Mouse (Mus musculus) thymus, adult 2 months (tissue): ENCODE results near the gene Scpep1. TPM values are rescaled to one million over a fixed set of nuclear protein-coding genes. Genes with fewer than 3 reads are reported as not detected.
A peak's percentile ranks its signal among the peaks of the same experiment; 100 is the strongest.

Source experiments
- DNase-seq: peaks from one replicate; pipeline ENCODE4 v3.0.0; 2021
- H3K27ac ChIP-seq: fragments of 200-500 bp; 2 replicates; pipeline ENCODE4 v1.5.1; 2012; ENCODE audit warnings: low read length, control low read depth; ENCODE audit not compliant: control insufficient read depth, insufficient read depth
- H3K27me3 ChIP-seq: fragments of 200-500 bp; 2 replicates; pipeline ENCODE4 v1.6.1; 2012; ENCODE audit warnings: mild to moderate bottlenecking, low read length, moderate library complexity, mixed read lengths; ENCODE audit not compliant: control insufficient read depth, insufficient read depth
- H3K36me3 ChIP-seq: fragments of 200-500 bp; 2 replicates; pipeline ENCODE4 v1.6.1; 2012; ENCODE audit warnings: mild to moderate bottlenecking, low read length, moderate library complexity; ENCODE audit not compliant: control insufficient read depth, insufficient read depth
- H3K4me1 ChIP-seq: fragments of 200-500 bp; replicated peaks from 2 replicates; pipeline ENCODE4 v1.6.1; 2012; ENCODE audit warnings: low read length; ENCODE audit not compliant: control insufficient read depth, insufficient read depth
- H3K4me3 ChIP-seq: fragments of 200-500 bp; 2 replicates; pipeline ENCODE4 v1.5.1; 2012; ENCODE audit warnings: mild to moderate bottlenecking, low read length, control low read depth, moderate library complexity; ENCODE audit not compliant: control insufficient read depth, insufficient read depth
- CTCF ChIP-seq: fragments of 200-500 bp; IDR thresholded peaks from 2 replicates; pipeline ENCODE4 v1.5.1; 2012; ENCODE audit warnings: mild to moderate bottlenecking, control low read depth, low read length, moderate library complexity, borderline replicate concordance; ENCODE audit not compliant: control insufficient read depth, poor library complexity, insufficient read depth; ENCODE audit errors: extremely low read depth
- POLR2A ChIP-seq: fragments of 200-500 bp; IDR thresholded peaks from 2 replicates; pipeline ENCODE4 v1.6.1; 2012; ENCODE audit warnings: mild to moderate bottlenecking, low read length, control low read depth, moderate library complexity; ENCODE audit not compliant: control insufficient read depth, poor library complexity, insufficient read depth; ENCODE audit errors: extremely low read depth
- WGBS: fragments of 180-500 bp; shearing (Covaris S2); methylation state at CpG from one replicate; pipeline ENCODE4 v1.1.7; 2018; 5-methylcytosine and 5-hydroxymethylcytosine counted together
- polyA plus RNA-seq: library from polyadenylated mRNA; depleted of rRNA; stranded (reverse); fragments of >200 nt; gene quantifications from 2 replicates; pipeline ENCODE4 v1.2.3, GENCODE M21; 2012

The Scpep1 gene
- polyA plus RNA-seq, 1 experiment, result 7.7 TPM

DNA sequence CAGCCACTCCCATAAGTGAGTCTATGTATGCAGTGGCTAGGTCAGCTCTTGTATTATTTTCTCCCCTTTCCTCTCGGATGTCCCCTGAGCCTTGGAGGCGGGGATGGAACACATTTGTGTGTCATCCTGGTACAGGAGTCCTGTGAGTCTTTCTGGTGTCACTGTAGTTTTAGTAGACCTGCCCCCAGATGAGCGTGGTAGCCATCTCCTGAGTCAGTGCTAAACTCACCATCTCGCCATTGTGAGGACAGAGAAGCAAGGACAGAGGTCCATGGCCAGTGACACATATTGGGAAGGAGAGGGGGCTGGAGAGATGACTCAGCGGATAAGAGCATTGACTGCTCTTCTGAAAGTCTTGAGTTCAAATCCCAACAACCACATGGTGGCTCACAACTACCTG, 21.9 kb upstream of the Scpep1 start:
- TF ChIP-seq CTCF (no peak), POLR2A (no peak)
- peaks cover 8% of the 10 kb centered on the region for H3K4me1 ChIP-seq
- WGBS, result 93% methylated on average over 5 of the region's 5 CpGs
- no peak overlapping the region for H3K27ac ChIP-seq
- H3K4me3 ChIP-seq, result no peak overlapping the region
- no peaks in the 10 kb centered on the region for H3K27me3 ChIP-seq
- no peak for DNase-seq
- H3K36me3 ChIP-seq, result peaks cover 7% of the 10 kb centered on the region; the same call in 1 of the 2 replicates

DNA sequence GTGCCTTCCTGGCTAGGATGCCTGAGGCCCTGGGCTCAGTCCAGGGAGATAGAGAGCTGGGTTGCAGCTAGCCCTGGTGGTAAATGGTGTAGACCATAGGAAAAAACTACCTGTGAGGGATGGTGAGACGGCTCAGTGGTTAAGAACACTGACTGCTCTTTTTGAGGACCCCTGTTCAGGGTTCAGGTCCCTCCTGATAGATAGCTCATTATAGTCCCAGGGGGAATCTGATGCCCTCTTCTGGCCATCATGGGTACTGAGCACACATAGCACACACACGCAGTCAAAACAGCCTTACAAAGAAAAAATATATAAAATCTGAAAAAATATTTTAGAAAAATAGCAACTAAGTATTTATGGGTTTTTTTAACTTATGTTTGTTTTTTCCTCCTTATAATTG, 21.1 kb upstream of the Scpep1 start:
- DNase-seq, result peak; percentile 26
- Histone ChIP-seq H3K4me1 (peaks cover 8% of the 10 kb centered on the region), H3K4me3 (no peak overlapping the region), H3K27ac (no peak overlapping the region), H3K36me3 (no peaks in the 10 kb centered on the region), H3K27me3 (no peaks in the 10 kb centered on the region)
- 99% methylated on average over 2 of the region's 2 CpGs for WGBS
- TF ChIP-seq CTCF (no peak), POLR2A (no peak)

DNA sequence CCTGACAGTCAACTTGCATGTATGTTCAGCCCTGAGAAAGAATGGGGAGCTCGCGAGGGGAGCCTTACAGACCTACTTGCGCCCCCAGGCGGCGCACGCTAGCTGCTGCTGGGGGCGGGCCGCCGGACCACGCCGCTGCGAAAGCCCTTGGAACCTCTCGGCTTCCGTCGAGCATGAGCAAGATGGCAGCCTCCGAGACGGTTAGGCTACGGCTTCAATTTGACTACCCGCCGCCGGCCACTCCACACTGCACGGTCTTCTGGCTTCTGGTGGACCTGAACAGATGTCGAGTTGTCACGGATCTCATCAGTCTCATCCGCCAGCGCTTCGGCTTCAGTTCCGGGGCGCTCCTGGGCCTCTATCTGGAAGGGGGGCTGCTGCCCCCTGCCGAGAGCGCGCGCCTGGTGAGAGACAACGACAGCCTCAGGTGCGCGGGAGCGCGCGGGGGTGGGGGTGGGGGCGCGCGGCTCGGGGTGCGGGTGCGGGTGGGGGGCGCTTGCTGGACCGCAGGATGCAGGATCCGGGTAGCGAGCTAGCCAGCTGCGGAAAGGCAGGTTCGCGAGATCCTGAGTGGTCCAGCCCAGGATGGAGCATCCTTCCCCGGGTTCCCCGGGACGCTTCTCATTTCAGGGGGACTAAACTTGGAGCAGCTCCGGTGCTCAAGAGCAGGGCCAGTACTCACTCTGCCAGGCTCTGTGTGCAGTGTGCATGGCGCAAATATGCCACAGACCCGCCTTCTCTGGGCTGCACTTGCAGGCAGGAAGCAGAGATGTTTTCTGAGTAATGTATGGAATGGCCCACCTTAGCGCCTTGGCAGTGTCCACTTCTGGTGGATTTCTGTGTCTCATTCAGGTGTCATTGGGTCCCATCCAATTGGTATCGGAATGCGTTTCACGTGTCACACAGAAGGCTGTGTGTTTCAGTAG, 18.8 kb upstream of the Scpep1 start:
- Histone ChIP-seq H3K4me3 (peak overlapping the region; percentile 87), H3K4me1 (peaks cover 8% of the 10 kb centered on the region), H3K27ac (peak overlapping the region; percentile 51; the same call in 1 of the 2 replicates), H3K36me3 (no peaks in the 10 kb centered on the region), H3K27me3 (0 out of 2 replicates have a peak, but pooled peaks cover 4% of the 10 kb centered on the region)
- peak; percentile 95 for DNase-seq
- TF ChIP-seq POLR2A (no peak), CTCF (peak; percentile 95)
- WGBS, result 3% methylated on average over 61 of the region's 62 CpGs

DNA sequence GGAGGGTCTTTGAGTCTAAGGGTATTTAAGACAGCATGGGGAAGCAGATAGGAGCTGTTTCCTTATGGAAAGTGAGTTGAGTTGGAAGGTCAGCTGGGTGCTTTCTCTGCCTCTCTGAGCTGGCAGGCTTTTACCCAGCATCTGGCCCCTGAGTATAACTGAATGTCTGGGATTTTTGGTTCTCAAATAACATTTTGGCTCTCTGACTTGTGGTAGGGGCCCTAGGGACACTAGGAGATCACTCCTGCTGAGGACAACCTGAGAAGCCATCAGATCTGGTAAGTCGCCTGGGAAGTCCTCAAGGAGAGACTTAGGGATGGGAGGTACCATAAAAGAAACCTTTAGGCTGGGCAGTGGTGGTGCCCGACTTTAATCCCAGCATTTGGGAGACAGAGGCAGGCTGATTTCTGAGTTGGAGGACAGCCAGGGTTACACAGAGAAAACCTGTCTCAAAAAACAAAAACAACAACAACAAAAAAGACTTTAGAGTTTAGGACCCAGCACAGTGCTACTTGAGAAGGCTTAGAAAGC, 15.0 kb upstream of the Scpep1 start, which contains the start of gene Coil:
Gene Coil (plus strand): TSS at position 51 of the 531 bp plus-strand sequence.
- 0 out of 2 replicates have a peak, but pooled peaks cover 4% of the 10 kb centered on the region for H3K27me3 ChIP-seq
- peaks cover 8% of the 10 kb centered on the region for H3K4me1 ChIP-seq
- no peaks in the 10 kb centered on the region for H3K36me3 ChIP-seq
- H3K4me3 ChIP-seq, result no peak within 1 kb of the TSS
- no peak for DNase-seq
- WGBS, result 39% methylated on average over 2 of the region's 2 CpGs
- TF ChIP-seq CTCF (no peak), POLR2A (no peak)
- H3K27ac ChIP-seq, result no peak within 1 kb of the TSS

DNA sequence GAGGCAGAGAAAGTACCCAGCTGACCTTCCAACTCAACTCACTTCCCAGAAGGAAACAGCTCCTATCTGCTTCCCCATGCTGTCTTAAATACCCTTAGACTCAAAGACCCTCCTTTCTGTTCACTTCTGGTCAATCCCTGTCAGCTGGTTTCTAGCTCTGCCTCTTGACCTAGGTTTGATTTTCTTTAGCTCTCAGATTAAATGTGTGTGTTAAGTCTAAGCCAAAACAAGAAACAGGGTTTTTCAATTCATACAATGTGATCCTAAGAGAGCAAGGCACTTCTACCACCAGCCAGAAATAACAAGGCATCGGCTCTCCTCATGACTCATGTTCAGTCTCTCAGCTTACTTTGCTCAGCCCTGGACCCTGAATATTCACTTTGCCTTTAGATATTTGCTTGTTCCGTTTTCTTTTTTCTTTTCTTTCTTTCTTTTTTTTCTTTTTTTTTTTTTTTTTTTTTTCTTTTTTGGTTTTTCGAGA, 11.7 kb upstream of the Scpep1 start, which contains the start of gene Elobl:
Gene Elobl (minus strand): TSS at position 51 of the 481 bp plus-strand sequence.
- 80% methylated on average over 3 of the region's 3 CpGs for WGBS
- Histone ChIP-seq H3K27me3 (0 out of 2 replicates have a peak, but pooled peaks cover 4% of the 10 kb centered on the region), H3K4me1 (no peaks in the 10 kb centered on the region)

DNA sequence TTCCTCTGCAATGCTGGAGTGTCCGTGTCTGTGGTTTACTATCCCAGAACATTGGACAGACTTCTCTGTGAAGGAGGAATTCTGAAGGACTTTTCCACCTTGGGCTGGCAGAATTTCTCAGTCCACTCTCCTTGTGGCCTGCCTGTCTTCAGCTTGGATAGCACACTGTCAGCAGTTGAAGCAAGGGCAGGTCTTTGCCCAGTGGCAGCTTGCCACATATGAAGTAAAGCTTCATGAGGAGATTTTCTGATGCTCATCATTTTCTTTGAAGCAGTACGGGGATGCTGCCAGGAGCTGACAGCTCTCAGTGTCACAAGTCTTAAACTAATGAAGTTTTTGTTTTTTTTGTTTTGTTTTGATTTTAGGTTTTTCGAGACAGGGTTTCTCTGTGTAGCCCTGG, 3.6 kb upstream of the Scpep1 start:
- Histone ChIP-seq H3K36me3 (no peaks in the 10 kb centered on the region), H3K27me3 (no peaks in the 10 kb centered on the region), H3K4me1 (no peaks in the 10 kb centered on the region), H3K27ac (no peak overlapping the region), H3K4me3 (no peak overlapping the region)
- 81% methylated on average over 3 of the region's 3 CpGs for WGBS
- TF ChIP-seq POLR2A (no peak), CTCF (no peak)
- no peak for DNase-seq

More for the DNA sequence above, 11.7 kb upstream of the Scpep1 start, which contains the start of gene Elobl:
- H3K27ac ChIP-seq, result no peak within 1 kb of the TSS
- H3K4me3 ChIP-seq, result no peak within 1 kb of the TSS
- no peak for DNase-seq
- H3K36me3 ChIP-seq, result no peaks in the 10 kb centered on the region
- TF ChIP-seq CTCF (no peak), POLR2A (no peak)
